Mouse (Mus musculus): ENCODE measurements around the gene Pla2g2c. TPM values are rescaled to one million over a fixed set of nuclear protein-coding genes. Genes with fewer than 3 reads are reported as not detected.

Gene Pla2g2c
- under 1 TPM in 3 of 4 experiments, not detected in 1; 0.52 to 0.81 (median 0.68) TPM for total RNA-seq (2022)

DNA sequence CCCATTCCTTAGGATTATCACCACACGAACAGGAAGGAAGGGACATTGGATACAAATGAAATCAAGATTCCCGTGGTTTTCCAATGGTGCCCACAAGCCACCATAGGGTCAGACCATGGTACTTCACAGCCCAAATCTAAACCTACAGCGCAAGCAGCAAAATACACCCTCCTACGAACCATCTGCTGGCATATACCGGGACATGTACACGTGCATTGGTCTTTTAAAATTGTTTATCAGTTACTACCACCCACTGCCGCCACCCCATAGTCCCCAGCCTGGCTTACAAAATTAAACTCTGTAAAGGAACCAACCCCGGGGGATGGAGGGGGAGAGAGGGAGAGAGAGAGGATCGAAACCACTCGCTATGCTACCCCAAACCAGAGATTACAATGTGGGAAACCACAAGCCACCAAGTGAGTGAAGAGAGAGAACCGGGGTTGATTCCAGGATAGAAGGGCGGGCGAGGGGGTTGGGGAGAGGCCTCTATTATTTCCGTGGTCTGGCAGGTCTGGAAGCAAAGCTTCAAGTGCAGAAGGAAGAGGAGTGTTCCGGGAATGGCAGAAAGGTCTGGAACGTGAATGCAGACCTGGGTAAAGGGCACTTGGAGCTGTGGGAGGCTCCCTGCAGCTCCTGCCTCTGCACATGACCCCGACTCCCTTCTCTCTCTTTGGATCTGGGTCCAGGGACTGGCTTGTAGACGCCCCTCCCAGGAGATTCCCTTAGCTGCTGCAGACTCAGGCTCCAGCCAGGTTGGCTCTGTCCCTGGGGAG lies at the start of gene Pla2g2c:
TSS of gene Pla2g2c (plus strand) at position 439 of the 773 bp plus-strand sequence.
- DNase-seq: no peak

DNA sequence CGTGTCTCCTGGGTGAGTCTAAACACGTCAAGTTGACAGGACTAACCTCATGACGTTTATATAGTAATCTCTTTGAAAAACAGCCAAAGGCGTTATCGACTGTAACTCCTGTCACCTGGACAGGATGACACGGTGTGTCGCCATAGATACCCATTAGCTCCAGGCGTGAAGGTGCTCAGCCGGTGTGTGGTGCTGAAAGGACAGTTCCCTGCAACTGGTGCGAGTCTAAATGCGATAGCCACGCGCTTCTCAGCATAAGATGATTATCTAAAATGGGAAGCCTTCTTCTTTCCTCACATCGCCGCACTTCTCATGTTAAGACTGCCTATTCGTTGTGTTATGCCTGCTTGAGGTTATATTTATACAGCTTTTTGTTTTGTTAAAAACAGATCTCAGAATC lies 48.1 kb upstream of the Pla2g2c start:
- no peak for DNase-seq

DNA sequence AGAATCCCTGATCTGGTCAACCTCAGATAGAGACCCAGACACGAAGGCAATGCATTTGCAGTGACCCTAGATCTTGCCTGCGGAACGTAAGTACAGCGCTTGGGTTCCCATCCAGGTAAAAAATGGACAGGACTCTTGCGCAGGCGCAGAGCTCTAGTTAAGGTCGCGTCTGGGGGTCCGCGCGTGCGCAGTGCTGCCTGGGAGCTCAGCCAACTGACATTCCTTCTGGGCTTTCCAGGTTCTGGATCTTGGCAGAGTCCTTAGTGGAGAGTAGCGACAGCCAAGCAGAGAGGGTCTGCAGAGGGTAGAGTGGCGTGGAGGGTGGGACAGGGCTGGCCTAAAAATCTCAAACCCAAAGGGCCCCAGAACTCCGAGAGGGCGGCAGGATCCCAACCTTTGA lies 47.0 kb upstream of the Pla2g2c start:
- no peak for DNase-seq

DNA sequence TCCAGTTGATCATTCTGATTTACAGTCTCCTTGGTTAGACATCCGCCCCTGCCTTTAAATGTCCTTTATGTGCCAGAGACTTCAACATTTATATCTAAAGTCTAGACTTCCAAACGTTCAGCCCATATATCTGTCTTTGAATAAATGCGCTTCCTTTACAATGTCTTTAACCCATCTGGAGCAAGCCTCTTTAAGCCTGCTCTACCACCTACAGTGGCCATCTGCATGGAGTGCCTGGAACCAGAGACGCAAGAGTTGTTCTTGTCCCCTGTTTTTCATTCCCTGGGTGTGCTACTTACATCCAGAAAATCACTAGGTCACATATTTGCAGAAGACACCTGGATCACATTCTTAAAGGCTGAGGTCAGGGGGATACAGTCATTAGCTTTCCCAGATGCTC lies 44.5 kb upstream of the Pla2g2c start:
- no peak for DNase-seq

DNA sequence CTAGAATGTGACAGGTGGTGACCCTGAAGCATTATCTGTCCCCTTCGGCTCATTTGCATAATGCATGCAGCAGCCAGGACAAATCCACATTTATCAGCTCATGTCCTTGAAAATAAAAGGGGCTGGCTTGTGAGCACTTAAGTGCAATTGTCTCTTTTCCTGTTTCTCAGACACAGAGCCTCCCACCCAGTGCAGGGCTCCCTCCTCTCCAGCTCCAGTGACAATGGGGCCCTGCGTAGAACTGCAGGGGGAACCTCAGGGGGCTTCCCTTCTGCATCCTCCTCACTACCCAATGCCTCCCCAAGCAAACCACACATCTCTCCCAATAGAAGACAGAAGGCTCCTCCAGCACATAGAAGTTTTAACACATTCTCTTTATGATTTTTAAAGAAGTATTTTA lies 41.8 kb upstream of the Pla2g2c start:
- no peak for DNase-seq

DNA sequence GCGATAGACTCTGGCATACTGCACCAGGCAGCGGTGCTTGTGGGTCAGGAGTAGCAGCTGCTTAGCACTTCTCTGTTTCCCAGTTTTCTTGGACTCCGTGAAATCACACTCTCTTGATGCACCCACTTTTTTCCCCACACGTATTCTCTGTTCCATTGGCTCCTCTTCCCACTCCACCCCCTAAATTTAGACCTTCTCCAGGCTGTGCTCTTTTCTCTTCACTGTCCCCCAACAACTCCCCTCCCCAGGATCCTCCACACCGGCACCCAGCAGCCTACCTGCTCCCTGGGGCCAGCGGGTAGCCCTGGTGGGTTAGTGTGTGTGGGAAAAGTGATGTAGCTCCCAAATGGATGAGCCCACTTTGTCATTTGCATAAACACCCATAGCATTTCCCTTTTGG lies 38.8 kb upstream of the Pla2g2c start:
- no peak for DNase-seq

DNA sequence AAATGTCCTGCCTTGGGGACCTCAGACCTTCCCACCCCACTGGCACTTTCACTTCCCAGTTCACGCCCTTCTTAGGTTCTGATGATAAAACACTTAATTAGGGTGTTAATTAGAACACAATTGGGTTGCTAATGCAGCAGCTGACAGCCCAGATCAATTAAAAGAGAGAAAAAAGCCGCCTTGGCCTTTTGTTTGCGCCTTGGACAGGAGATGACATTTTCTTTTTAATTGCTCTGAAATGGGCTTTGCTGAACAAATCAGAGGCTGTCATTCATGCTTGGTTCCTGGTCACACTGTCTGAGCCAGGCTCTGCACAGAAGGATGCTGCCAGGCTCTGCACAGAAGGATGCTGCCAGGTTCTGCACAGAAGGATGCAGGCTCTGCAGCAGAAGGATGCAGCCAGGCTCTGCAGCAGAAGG lies 35.5 kb upstream of the Pla2g2c start:
- DNase-seq: no peak

DNA sequence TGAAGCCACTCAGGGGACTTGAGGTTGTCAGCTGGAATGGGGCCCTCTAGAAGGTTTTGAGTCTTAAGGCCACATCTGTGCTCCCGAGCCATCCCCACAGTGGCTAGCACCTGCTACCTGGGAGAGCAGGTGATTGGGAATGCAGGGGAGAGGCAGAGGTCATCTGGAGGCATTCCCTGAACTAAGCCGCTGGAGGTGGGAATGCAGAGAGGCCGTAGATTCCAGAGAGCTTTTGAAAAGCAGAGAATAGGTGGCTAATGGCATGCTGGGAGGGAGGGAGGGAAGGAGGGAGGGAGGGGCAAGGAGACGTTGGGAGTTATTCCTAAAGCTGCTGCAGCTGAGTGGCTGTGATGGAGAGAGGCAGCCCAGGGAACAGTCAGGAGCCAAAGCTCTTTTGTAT lies 34.0 kb upstream of the Pla2g2c start:
- no peak for DNase-seq

DNA sequence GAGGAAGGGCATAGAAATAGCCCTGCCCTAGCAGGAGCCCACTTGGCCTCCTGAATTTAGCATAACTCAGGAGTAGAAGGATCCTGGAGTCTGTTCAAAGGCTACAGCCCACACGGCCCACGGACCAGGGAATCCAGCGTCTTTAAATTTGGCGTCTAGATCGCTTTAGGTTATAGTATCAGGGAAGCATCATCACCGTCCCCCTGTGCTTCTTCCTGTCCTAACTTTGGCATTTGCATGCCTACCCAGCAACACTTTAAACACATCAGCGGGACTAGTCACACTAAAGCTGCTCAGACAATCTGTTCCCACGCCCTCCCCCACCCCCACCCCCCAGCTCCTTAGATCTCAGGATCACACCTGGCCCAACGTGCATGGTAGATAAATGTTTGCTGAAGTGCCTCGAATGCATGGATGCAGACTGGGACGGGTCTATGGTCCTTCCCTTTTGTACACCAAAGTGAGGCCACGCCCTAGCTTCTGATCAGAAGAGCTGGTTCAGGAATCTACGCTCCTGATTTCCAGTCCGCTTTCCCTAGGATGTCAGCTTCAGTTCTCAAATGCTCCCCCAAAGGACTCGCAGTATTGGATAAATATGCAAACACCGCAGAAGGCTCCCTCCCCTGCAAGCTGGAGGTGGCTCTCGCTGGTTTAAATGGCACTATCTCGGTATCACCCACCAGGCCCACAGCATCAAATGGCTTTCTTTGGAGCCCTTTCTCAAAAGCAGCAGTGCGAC lies 33.0 kb upstream of the Pla2g2c start:
- DNase-seq: no peak

DNA sequence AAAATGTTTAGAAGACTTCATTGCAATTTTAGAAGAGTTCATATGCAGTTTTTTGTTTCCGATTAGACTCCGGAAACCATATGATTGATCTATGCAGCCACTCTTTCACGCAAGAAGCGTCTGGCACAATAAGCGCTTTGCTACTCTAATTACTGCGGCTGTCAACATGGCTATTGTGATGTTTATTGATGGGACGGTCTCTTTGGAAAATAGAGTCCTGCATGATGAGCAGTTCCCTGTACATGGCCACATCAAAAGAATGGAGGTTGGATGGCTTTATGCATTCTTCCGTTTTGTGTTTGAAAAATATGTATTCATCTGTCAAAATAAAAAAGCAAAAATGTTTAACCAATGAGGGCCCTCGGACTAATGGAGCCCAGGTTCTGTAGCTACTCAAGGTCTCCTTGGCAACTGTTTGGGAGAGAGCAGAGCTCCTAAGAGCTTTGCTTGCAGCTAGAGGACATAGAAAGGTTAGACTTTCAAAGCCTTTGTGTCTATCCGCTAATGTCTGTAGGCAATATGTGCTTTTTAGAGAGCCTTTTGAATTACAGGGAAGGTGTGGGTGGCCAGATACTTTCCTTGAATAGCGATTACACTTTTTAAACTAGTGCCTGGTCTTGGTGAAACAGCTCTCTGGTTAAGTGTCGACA lies 31.4 kb upstream of the Pla2g2c start:
- DNase-seq: no peak

DNA sequence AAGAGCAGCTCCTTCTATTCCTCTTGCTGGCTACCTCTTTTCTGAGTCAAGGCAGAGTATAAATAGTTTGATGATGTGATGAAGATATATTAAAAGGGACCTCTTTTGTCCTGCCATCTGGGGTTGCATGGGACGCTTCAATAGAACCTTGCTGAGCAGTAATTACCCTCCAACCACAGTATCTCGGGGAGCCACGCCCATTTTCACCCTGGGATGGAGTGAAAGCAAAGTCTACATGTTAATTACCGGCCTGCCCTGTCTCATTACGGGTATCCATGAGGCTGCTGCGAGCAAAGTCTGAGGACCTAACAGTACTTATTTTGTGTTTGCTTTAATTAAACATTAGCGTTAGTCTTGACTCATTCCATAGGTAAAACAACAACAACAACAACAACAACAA lies 27.9 kb upstream of the Pla2g2c start:
- DNase-seq: no peak

DNA sequence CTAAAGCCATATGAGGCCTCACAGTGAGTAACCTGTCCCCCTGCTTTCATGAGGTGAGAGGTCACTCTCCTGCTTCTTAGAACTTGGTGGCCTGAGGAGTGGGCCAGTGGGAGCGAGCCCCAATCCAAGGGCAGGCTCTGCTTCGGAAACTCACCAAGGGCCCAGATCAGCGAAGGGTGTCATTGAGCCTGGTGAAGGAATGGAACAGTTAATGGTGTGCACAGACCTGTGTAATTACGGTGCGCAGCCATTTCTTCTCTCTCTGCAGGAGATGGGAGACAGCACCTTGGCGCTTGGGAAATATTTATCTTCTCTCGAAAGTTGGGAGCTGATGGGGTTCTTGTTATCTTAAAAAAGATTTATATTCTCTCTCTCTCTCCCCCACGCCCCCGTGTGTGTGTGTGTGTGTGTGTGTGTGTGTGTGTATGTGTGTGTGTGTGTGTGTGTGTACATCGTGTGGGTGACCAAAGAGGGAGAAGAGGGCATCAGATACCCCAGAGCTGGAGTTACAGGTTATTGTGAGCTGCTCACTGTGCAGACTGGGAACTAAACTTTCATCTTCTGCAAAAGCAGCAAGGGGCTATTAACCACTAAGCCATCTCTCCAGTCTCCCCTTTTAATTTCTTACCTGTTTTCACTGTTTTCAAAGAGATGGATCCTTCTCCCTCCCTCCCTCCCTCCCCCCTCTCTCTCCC lies 27.3 kb upstream of the Pla2g2c start:
- no peak for DNase-seq

DNA sequence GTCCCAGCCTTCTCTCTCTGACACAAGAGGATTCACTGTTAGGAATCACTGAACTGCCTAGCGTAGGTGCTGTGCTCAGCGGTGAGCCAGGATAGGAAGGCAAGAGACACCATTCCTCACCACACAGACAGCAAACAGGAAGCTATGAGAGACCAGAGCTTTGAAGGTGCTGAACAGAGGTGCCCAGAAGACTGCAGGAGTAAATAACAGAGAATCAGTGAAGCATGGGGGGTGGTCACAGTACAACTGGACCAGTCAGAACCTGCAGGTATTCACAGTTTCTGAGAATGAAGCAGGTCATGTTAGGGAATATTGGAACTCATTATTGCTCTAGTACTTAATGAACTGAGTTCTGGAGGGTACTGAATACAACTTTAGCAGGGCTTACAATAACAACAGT lies 26.3 kb upstream of the Pla2g2c start:
- DNase-seq: no peak

DNA sequence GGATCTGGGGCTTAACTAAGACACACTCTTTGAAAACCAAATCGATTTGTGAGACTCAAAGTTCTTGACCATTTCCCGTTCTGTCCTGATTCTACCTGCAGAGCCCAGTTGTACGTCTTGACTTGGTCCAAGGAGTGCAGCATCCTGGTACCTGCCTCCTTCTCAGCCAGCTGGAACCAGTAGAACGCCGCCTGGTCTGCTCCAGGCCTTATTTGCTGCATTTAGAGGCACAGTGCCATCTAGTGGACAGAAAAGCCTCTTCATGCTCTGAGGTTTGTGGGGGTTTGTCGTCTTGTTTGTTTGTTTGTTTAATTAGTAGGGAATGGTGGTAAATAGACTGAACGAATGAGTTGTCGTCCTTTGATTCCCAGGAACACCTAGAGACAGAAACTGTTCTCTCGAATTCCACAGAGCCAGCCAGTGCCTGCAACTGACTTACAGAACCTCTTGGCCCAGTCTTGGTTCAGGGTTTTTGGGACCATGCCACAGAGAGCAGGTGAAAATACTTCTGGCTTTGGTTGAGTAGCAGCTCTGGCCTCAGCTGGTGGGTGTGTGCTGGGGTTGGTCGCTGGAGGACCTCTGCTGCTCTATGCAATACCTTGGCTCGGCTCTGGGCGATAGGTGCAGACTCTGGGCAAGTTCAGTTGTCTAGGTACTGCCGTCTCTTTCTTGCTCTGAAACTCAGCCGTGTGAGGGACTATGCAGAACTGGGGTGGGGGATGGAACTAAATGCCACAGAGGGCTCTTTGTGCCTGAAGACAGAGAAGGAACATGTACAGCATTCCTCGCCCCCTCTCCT lies 24.2 kb upstream of the Pla2g2c start:
- no peak for DNase-seq

DNA sequence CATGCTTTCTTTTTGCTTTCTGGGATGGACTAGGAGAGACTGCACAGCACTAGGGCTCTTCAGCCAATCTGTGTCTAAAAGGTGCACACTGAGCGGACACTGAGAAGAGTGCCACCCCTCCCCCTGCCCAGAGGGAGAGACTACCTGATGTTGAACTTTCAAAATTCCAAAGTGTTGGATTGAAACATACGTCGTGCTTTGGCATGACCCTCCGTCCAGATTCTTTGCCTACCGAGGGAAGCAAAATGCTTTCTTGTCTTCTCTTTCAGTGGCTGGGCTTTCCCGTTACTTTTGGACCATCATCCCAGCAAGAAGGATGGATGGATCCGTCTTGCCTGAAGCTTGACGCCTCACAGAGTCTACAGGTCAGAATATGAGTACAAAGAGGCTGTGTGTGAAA lies 23.5 kb upstream of the Pla2g2c start:
- no peak for DNase-seq

DNA sequence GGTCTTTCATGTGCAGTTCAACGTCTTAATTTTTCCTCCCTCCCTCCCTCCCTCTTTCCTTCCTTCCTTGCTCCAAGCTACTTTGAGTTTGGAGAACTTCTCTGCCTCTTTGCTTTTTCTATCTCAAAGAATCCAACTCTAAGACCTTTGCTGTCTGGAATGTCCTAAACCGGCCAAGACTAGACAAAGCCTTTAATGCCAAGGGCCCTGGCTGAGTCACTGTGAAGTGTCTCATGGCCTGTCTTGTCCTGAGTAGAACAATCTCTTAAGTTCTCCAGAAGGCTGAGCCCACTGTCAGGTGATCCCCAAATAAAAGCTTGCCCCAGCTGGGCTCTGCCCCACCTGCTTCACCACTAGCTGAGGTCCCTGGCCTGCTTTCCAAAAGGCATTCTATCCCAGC lies 22.6 kb upstream of the Pla2g2c start:
- DNase-seq: no peak

DNA sequence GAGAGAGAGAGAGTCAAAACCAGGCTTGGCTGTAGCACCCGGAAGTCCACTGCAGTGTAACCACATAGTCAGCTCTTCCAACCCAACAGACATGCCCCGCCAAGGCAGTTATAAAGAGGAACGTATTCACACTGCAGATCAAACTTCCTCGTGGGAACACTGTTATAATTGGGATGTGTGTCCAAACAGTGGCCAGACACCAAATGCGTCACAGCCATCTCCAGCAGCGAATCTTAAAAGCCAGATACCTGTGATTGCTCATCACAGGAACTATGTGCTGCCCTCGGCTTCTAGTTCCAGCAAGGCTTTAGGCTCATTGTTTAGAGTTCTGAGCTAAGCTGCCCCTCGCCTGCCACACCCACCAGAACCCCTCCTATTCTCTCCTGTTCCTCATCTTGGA lies 22.1 kb upstream of the Pla2g2c start:
- DNase-seq: no peak

DNA sequence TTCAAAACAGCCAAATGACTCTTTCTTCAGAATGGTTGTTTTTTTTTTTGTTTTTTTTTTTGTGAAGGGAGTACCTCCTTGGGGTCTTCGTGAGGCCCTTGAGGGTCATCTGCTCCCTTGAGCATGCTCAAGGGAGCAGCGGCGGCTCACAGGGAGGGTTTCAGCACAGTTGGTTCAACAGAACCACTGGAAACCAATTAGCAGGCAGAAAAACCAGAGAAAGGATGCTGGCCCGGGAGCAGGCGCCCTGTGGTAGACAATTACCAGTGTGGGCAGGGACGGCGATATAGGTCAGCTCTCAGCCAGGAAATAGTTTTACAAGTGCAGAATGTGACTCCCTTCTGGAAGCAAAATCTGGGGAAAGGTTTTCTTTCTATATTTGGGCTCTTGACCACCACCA lies 21.0 kb upstream of the Pla2g2c start:
- DNase-seq: no peak

DNA sequence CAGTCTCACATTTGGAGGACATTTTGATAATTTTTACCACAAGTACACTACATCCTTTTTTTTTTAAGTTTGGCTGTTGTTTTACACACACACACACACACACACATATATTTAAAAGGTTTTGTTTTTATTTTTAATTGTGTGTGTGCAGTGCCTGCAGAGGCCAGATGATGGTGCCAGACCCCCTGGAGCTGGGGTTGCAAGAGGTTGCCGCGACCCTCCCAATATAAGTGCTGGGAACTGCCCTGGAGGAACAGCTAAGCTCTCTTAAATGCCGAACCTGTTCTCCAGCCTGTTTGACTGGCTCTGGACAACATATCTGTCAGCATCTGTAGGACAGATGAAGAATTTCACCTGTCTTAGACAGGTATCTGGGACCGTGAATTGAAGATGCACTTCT lies 20.4 kb upstream of the Pla2g2c start:
- no peak for DNase-seq

DNA sequence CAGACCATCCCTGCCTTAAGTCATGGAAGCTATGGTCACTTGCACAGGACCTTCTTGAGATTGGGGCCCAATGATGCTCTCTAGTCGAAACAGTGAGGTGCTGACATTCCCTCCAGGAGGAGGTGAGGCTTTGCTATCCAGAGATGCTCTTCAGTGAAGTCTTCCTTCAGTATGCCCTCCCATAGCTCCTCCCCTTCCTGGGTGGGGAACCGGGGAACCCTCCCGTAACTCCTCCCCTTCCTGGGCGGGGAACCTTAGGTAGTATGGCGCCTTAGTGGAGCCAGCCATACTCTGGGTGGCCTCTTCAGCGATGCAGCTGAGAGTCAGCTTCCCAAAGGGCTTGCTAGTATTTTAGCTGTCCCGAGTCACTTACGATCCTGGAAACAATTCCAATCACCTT lies 18.0 kb upstream of the Pla2g2c start:
- no peak for DNase-seq

DNA sequence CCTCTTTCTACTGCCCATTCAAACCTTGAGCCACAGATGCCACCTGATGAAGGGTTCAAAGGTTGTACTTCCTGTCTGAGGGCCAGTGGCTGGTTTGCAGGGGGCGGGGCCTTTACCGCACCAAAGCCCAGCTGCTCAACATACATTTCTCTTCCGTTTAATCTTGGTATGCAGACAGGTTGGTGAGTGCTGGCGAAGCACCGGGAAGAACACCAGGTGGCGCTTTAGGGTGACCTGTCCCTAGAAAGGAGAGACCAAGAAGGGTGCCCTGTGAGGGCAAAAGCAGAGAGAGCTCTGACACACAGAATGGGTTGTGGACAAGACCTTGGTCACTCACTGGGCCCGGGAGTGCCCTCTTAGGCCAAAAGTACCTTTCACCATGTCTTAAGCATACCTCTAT lies 16.0 kb upstream of the Pla2g2c start:
- peak; percentile 35 for DNase-seq

DNA sequence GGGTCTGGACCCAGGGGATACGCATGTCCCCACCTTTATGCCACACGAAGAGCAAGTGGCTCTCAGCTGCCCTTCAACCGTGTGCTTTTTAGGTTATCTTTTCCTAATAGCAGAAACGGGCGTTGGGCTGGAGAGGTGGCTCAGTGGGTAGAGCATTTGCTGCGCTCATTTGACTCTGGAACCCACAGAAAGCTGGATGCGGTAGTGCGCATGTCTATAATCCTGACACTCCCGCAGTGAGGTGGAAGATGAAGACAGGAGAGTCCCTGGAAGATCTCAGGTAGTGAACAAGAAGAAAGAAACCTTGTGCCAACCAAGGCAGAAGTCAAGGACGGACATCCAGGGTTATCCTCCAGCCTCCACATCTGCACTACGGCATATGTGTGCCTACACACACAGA lies 15.3 kb upstream of the Pla2g2c start:
- DNase-seq: no peak

All from adrenal gland, adult 8-10 months (tissue).